Mouse (Mus musculus) stomach, postnatal 0 days (tissue): ENCODE results near the gene Lpcat1. TPM values are rescaled to one million over a fixed set of nuclear protein-coding genes. Genes with fewer than 3 reads are reported as not detected.
A peak's percentile ranks its signal among the peaks of the same experiment; 100 is the strongest.

Source experiments
- ATAC-seq: fragments of 200-750 bp; cut with Nextera tagmentation; 2 replicates; pipeline ENCODE4 v1.8.0; 2017; ENCODE audit not compliant: low FRiP score, low TSS enrichment
- DNase-seq: peaks from one replicate; pipeline ENCODE4 v3.0.0-alpha.2; 2016; ENCODE audit warnings: low spot score
- H3K27ac ChIP-seq: fragments of 300-500 bp; sonication (generic); replicated peaks from 2 replicates; pipeline ENCODE4 v1.5.1; 2014; ENCODE audit warnings: mild to moderate bottlenecking, control low read depth
- H3K27me3 ChIP-seq: fragments of 300-500 bp; sonication (generic); 2 replicates; pipeline ENCODE4 v1.6.1; 2014; ENCODE audit warnings: low read length; ENCODE audit not compliant: control insufficient read depth, insufficient read depth
- H3K36me3 ChIP-seq: fragments of 300-500 bp; sonication (generic); 2 replicates; pipeline ENCODE4 v1.6.1; 2014; ENCODE audit warnings: low read length, mixed read lengths; ENCODE audit not compliant: control insufficient read depth, insufficient read depth
- H3K4me1 ChIP-seq: fragments of 300-500 bp; sonication (generic); replicated peaks from 2 replicates; pipeline ENCODE4 v1.6.1; 2014; ENCODE audit warnings: antibody characterized with exemption; ENCODE audit not compliant: control insufficient read depth, insufficient read depth
- H3K4me2 ChIP-seq: fragments of 300-500 bp; sonication (generic); replicated peaks from 2 replicates; pipeline ENCODE4 v1.6.1; 2014; ENCODE audit warnings: low read depth, mild to moderate bottlenecking, control low read depth, moderate library complexity
- H3K4me3 ChIP-seq: fragments of 300-500 bp; sonication (generic); 2 replicates; pipeline ENCODE4 v1.5.1; 2014; ENCODE audit warnings: low read depth, low read length, control low read depth
- H3K9ac ChIP-seq: fragments of 300-500 bp; sonication (generic); 2 replicates; pipeline ENCODE4 v1.6.1; 2014; ENCODE audit warnings: mild to moderate bottlenecking, low read length, control low read depth, mixed read lengths
- H3K9me3 ChIP-seq: fragments of 300-500 bp; sonication (generic); 2 replicates; pipeline ENCODE4 v1.6.1; 2016; ENCODE audit warnings: low read length; ENCODE audit not compliant: control insufficient read depth
- CTCF ChIP-seq: IDR thresholded peaks from 2 replicates; pipeline ENCODE4 v1.5.1; 2016; ENCODE audit warnings: antibody characterized with exemption, low read depth, mild to moderate bottlenecking, moderate library complexity
- EP300 ChIP-seq: optimal IDR thresholded peaks from 2 replicates; pipeline ENCODE3; 2016; ENCODE audit warnings: antibody characterized with exemption
- WGBS: fragments of 180-500 bp; shearing (Covaris S2); extraction: QIAGEN DNeasy Blood & Tissue Kit; methylation state at CpG from one replicate; pipeline ENCODE4 v1.1.7; 2014; 5-methylcytosine and 5-hydroxymethylcytosine counted together
- polyA plus RNA-seq: library from polyadenylated mRNA; unstranded; fragments of >200 nt; fragmentation: Nextera tagmentation; extraction: Ambion mirVana; gene quantifications from 2 replicates; pipeline ENCODE4 v1.2.1, GENCODE M21; 2015

The Lpcat1 gene
- polyA plus RNA-seq, 1 experiment from 2014 or later, result 8.5 TPM

- TF ChIP-seq EP300 (no peak), CTCF (no peak)
- 71% methylated on average over 4 of the region's 4 CpGs for WGBS
- no peaks in the 10 kb centered on the region for H3K27me3 ChIP-seq
- ATAC-seq (no peak), DNase-seq (no peak)
- H3K9ac ChIP-seq, result no peak overlapping the region
- no peak overlapping the region for H3K4me3 ChIP-seq
- H3K4me2 ChIP-seq, result no peak overlapping the region
- no peaks in the 10 kb centered on the region for H3K4me1 ChIP-seq
- H3K27ac ChIP-seq, result no peak overlapping the region
- H3K9me3 ChIP-seq, result no peaks in the 10 kb centered on the region
- H3K36me3 ChIP-seq, result no peaks in the 10 kb centered on the region
Measured at GRCm38 (mm10) chr13:73443093-73443821, 23.7 kb upstream of the Lpcat1 start.

- WGBS, result 78% methylated on average over 2 of the region's 2 CpGs
- Histone ChIP-seq H3K36me3 (no peaks in the 10 kb centered on the region), H3K27ac (no peak overlapping the region), H3K4me1 (no peaks in the 10 kb centered on the region), H3K9ac (no peak overlapping the region), H3K27me3 (no peaks in the 10 kb centered on the region), H3K9me3 (no peaks in the 10 kb centered on the region), H3K4me3 (no peak overlapping the region), H3K4me2 (no peak overlapping the region)
- ATAC-seq (no peak), DNase-seq (no peak)
- no peak for TF ChIP-seq CTCF
- TF ChIP-seq EP300, result no peak
Measured at GRCm38 (mm10) chr13:73445087-73445486, 21.9 kb upstream of the Lpcat1 start.

GRCm38 (mm10) chr13:73446076-73446475, 20.9 kb upstream of the Lpcat1 start:
- TF ChIP-seq CTCF, result no peak
- no peak for TF ChIP-seq EP300

GRCm38 (mm10) chr13:73446494-73446893, 20.5 kb upstream of the Lpcat1 start:
- Histone ChIP-seq H3K4me1 (no peaks in the 10 kb centered on the region), H3K36me3 (no peaks in the 10 kb centered on the region), H3K9ac (no peak overlapping the region), H3K4me2 (no peak overlapping the region), H3K9me3 (no peaks in the 10 kb centered on the region), H3K27me3 (no peaks in the 10 kb centered on the region), H3K27ac (peak overlapping the region; percentile 49; the same call in 1 of the 2 replicates), H3K4me3 (no peak overlapping the region)
- ATAC-seq (peak; percentile 89), DNase-seq (peak; percentile 68)
- 54% methylated on average over 4 of the region's 4 CpGs for WGBS
- TF ChIP-seq EP300 (no peak), CTCF (no peak)

More at GRCm38 (mm10) chr13:73446076-73446475, 20.9 kb upstream of the Lpcat1 start:
- Histone ChIP-seq H3K4me3 (no peak overlapping the region), H3K4me1 (no peaks in the 10 kb centered on the region), H3K27me3 (no peaks in the 10 kb centered on the region), H3K36me3 (no peaks in the 10 kb centered on the region), H3K4me2 (no peak overlapping the region), H3K27ac (no peak overlapping the region), H3K9me3 (no peaks in the 10 kb centered on the region), H3K9ac (no peak overlapping the region)
- DNase-seq (no peak), ATAC-seq (no peak)
- WGBS, result 71% methylated on average over 2 of the region's 2 CpGs

GRCm38 (mm10) chr13:73446943-73447342, 20.1 kb upstream of the Lpcat1 start:
- H3K9me3 ChIP-seq, result no peaks in the 10 kb centered on the region
- H3K9ac ChIP-seq, result no peak overlapping the region
- no peaks in the 10 kb centered on the region for H3K27me3 ChIP-seq
- ATAC-seq (peak; percentile 81), DNase-seq (peak; percentile 57)
- H3K36me3 ChIP-seq, result no peaks in the 10 kb centered on the region
- no peak overlapping the region for H3K4me3 ChIP-seq
- 33% methylated on average over 7 of the region's 7 CpGs for WGBS
- H3K27ac ChIP-seq, result peak overlapping the region; percentile 49; the same call in 1 of the 2 replicates
- TF ChIP-seq CTCF (no peak), EP300 (no peak)
- no peak overlapping the region for H3K4me2 ChIP-seq
- H3K4me1 ChIP-seq, result no peaks in the 10 kb centered on the region

- 47% methylated on average over 2 of the region's 2 CpGs for WGBS
- H3K4me1 ChIP-seq, result no peaks in the 10 kb centered on the region
- H3K9me3 ChIP-seq, result no peaks in the 10 kb centered on the region
- H3K4me3 ChIP-seq, result no peak overlapping the region
- H3K27ac ChIP-seq, result no peak overlapping the region
- no peak overlapping the region for H3K9ac ChIP-seq
- H3K27me3 ChIP-seq, result no peaks in the 10 kb centered on the region
- DNase-seq (no peak), ATAC-seq (no peak)
- no peak overlapping the region for H3K4me2 ChIP-seq
- no peaks in the 10 kb centered on the region for H3K36me3 ChIP-seq
- TF ChIP-seq CTCF, result no peak
- no peak for TF ChIP-seq EP300
Measured at GRCm38 (mm10) chr13:73447478-73447877, 19.5 kb upstream of the Lpcat1 start.
